Mouse (Mus musculus) ES-Bruce4 (cell line): ENCODE data around the gene Zfp618. TPM values are rescaled to one million over a fixed set of nuclear protein-coding genes. Genes with fewer than 3 reads are reported as not detected.

ENCODE experiments used
- H3K27ac ChIP-seq: 2 replicates; pipeline ENCODE4 v1.5.1; 2012; ENCODE audit warnings: low read length, inconsistent platforms; ENCODE audit not compliant: insufficient read depth
- H3K27me3 ChIP-seq: 2 replicates; pipeline ENCODE4 v1.6.1; 2012; ENCODE audit warnings: mild to moderate bottlenecking, low read length, inconsistent platforms; ENCODE audit not compliant: control insufficient read depth, poor library complexity, insufficient read depth, severe bottlenecking
- H3K36me3 ChIP-seq: 2 replicates; pipeline ENCODE4 v1.6.1; 2012; ENCODE audit warnings: inconsistent platforms, mild to moderate bottlenecking, low read length, moderate library complexity; ENCODE audit not compliant: control insufficient read depth, poor library complexity, insufficient read depth, severe bottlenecking
- H3K4me1 ChIP-seq: one replicate; pipeline ENCODE4 v1.8.1; 2011; ENCODE audit warnings: low read length; ENCODE audit not compliant: control insufficient read depth, insufficient read depth
- H3K4me3 ChIP-seq: 2 replicates; pipeline ENCODE4 v1.5.1; 2011; ENCODE audit warnings: low read depth, mild to moderate bottlenecking, low read length
- H3K9ac ChIP-seq: 2 replicates; pipeline ENCODE4 v1.6.1; 2012; ENCODE audit warnings: low read depth, mild to moderate bottlenecking, inconsistent platforms; ENCODE audit not compliant: poor library complexity, severe bottlenecking
- H3K9me3 ChIP-seq: replicated peaks from 2 replicates; pipeline ENCODE4 v1.6.1; 2012; ENCODE audit warnings: mild to moderate bottlenecking, low read length, inconsistent platforms; ENCODE audit not compliant: control insufficient read depth, poor library complexity, insufficient read depth, severe bottlenecking
- CTCF ChIP-seq: IDR thresholded peaks from one replicate; pipeline ENCODE4 v1.8.1; 2011; ENCODE audit warnings: low read depth, low read length
- EP300 ChIP-seq: IDR thresholded peaks from 2 replicates; pipeline ENCODE4 v1.6.1; 2011; ENCODE audit warnings: low read depth, low read length; ENCODE audit not compliant: insufficient read depth
- POLR2A ChIP-seq: IDR thresholded peaks from one replicate; pipeline ENCODE4 v1.8.1; 2011; ENCODE audit warnings: low read length; ENCODE audit not compliant: insufficient read depth
- polyA plus RNA-seq: library from polyadenylated mRNA; stranded (reverse); fragments of >200 nt; gene quantifications from 2 replicates; pipeline ENCODE4 v1.2.4, GENCODE M21; 2011; ENCODE audit warnings: low read depth; ENCODE audit not compliant: missing spikeins, insufficient read depth, insufficient read length

Gene Zfp618
- polyA plus RNA-seq, 1 experiment = 2.8 TPM

- TF ChIP-seq POLR2A (no peak), EP300 (no peak), CTCF (no peak)
- no peak overlapping the region for H3K27ac ChIP-seq
- H3K27me3 ChIP-seq = no peaks in the 10 kb centered on the region
- no peaks in the 10 kb centered on the region for H3K9me3 ChIP-seq
- H3K9ac ChIP-seq = no peak overlapping the region
- H3K36me3 ChIP-seq = no peaks in the 10 kb centered on the region
- no peak overlapping the region for H3K4me3 ChIP-seq
- H3K4me1 ChIP-seq = no peaks in the 10 kb centered on the region
Measured at GRCm38 (mm10) chr4:63154028-63154427, 188.7 kb downstream of the Zfp618 start.

GRCm38 (mm10) chr4:63154699-63155098 lies 189.3 kb downstream of the Zfp618 start, which contains the start of gene Ambp:
Gene Ambp, minus strand, starts transcription at chr4:63154799.
- Histone ChIP-seq H3K9me3 (no peaks in the 10 kb centered on the region), H3K27ac (no peak within 1 kb of the TSS), H3K4me1 (no peaks in the 10 kb centered on the region), H3K27me3 (no peaks in the 10 kb centered on the region), H3K9ac (no peak within 1 kb of the TSS), H3K36me3 (no peaks in the 10 kb centered on the region), H3K4me3 (no peak within 1 kb of the TSS)
- TF ChIP-seq EP300 = no peak
- no peak for TF ChIP-seq CTCF
- no peak for TF ChIP-seq POLR2A

GRCm38 (mm10) chr4:63155596-63155995 lies 190.2 kb downstream of the Zfp618 start:
- no peaks in the 10 kb centered on the region for H3K36me3 ChIP-seq
- no peak overlapping the region for H3K27ac ChIP-seq
- H3K9ac ChIP-seq = no peak overlapping the region
- no peaks in the 10 kb centered on the region for H3K9me3 ChIP-seq
- TF ChIP-seq POLR2A (no peak), CTCF (no peak), EP300 (no peak)
- H3K27me3 ChIP-seq = no peaks in the 10 kb centered on the region
- H3K4me3 ChIP-seq = no peak overlapping the region
- H3K4me1 ChIP-seq = no peaks in the 10 kb centered on the region

- H3K27ac ChIP-seq = no peak overlapping the region
- H3K36me3 ChIP-seq = no peaks in the 10 kb centered on the region
- no peaks in the 10 kb centered on the region for H3K4me1 ChIP-seq
- no peaks in the 10 kb centered on the region for H3K27me3 ChIP-seq
- TF ChIP-seq CTCF = no peak
- TF ChIP-seq POLR2A = no peak
- TF ChIP-seq EP300 = no peak
- no peaks in the 10 kb centered on the region for H3K9me3 ChIP-seq
- H3K9ac ChIP-seq = no peak overlapping the region
- no peak overlapping the region for H3K4me3 ChIP-seq
Measured at GRCm38 (mm10) chr4:63156726-63157634, 191.6 kb downstream of the Zfp618 start.

GRCm38 (mm10) chr4:63158192-63158591 lies 192.8 kb downstream of the Zfp618 start:
- Histone ChIP-seq H3K27ac (no peak overlapping the region), H3K9ac (no peak overlapping the region), H3K36me3 (no peaks in the 10 kb centered on the region), H3K27me3 (no peaks in the 10 kb centered on the region), H3K4me1 (no peaks in the 10 kb centered on the region), H3K4me3 (no peak overlapping the region), H3K9me3 (no peaks in the 10 kb centered on the region)
- no peak for TF ChIP-seq POLR2A
- no peak for TF ChIP-seq EP300
- TF ChIP-seq CTCF = no peak

GRCm38 (mm10) chr4:63158961-63159592 lies 193.7 kb downstream of the Zfp618 start:
- Histone ChIP-seq H3K36me3 (no peaks in the 10 kb centered on the region), H3K9ac (no peak overlapping the region), H3K27me3 (no peaks in the 10 kb centered on the region), H3K4me3 (no peak overlapping the region), H3K27ac (no peak overlapping the region), H3K9me3 (no peaks in the 10 kb centered on the region), H3K4me1 (no peaks in the 10 kb centered on the region)
- TF ChIP-seq CTCF = peak; percentile 86
- no peak for TF ChIP-seq EP300
